Mouse (Mus musculus) testis, postnatal 14 days (tissue): ENCODE data around the gene Tbc1d2.
"Not testable (repeated sequence)": the region's sequence is repeated elsewhere in the genome, so short reads cannot be mapped to it uniquely, and the experiment has no call there.

Source experiments
- DNase-seq: peaks from one replicate; pipeline ENCODE4 v3.0.0; 2021; ENCODE audit warnings: low spot score

The Tbc1d2 gene

GRCm38 (mm10) chr4:46578796-46579346 is 71.1 kb downstream of the Tbc1d2 start:
- not testable (repeated sequence) for DNase-seq

GRCm38 (mm10) chr4:46578228-46578627 is 71.8 kb downstream of the Tbc1d2 start:
- no peak for DNase-seq

DNA sequence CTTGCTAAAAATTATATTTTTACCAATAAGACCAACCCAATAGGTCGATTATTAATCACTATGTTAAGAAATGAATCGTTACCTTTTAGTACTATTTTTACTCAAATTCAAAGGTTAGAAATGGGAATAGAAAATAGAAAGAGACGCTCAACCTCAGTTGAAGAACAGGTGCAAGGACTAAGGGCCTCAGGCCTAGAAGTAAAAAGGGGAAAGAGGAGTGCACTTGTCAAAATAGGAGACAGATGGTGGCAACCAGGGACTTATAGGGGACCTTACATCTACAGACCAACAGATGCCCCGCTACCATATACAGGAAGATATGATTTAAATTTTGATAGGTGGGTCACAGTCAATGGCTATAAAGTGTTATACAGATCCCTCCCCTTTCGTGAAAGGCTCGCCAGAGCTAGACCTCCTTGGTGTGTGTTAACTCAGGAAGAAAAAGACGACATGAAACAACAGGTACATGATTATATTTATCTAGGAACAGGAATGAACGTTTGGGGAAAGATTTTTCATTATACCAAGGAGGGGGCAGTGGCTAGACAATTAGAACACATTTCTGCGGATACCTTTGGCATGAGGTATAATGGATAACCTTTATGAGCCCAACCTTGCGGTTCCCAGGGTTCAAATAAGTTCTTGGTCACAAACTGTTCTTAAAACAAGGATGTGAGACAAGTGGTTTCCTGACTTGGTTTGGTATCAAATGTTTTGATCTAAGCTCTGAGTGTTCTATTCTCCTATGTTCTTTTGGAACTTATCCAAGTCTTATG is 74.3 kb downstream of the Tbc1d2 start:
- DNase-seq, result not testable (repeated sequence)

GRCm38 (mm10) chr4:46574841-46575240 is 75.2 kb downstream of the Tbc1d2 start:
- no peak for DNase-seq

- no peak for DNase-seq
Observed at GRCm38 (mm10) chr4:46574024-46574753, 75.8 kb downstream of the Tbc1d2 start.

DNA sequence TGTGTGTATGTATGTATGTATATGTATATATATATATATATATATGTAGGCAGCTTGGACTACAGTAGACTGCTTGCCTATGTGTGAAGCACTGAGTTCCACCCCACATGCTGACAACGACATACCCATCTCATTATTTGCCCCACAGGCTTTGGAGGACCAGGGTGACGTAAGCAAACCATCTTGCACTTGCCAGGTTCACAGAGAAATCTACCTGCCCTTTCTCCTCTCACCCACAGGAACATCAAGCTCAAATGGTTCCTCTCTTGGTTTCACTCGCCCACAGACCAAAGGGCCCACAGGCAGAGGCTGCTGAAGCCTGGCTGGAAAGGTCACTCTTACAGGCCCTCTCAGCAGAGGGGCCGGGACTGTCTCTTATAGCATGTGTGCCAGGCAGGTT is 77.4 kb downstream of the Tbc1d2 start:
- DNase-seq, result no peak

- no peak for DNase-seq
Observed at GRCm38 (mm10) chr4:46571744-46572143, 78.3 kb downstream of the Tbc1d2 start.

- peak; percentile 67 for DNase-seq
Observed at GRCm38 (mm10) chr4:46569671-46570070, 80.3 kb downstream of the Tbc1d2 start.

- DNase-seq, result no peak
Observed at GRCm38 (mm10) chr4:46568169-46568568, 81.8 kb downstream of the Tbc1d2 start.

DNA sequence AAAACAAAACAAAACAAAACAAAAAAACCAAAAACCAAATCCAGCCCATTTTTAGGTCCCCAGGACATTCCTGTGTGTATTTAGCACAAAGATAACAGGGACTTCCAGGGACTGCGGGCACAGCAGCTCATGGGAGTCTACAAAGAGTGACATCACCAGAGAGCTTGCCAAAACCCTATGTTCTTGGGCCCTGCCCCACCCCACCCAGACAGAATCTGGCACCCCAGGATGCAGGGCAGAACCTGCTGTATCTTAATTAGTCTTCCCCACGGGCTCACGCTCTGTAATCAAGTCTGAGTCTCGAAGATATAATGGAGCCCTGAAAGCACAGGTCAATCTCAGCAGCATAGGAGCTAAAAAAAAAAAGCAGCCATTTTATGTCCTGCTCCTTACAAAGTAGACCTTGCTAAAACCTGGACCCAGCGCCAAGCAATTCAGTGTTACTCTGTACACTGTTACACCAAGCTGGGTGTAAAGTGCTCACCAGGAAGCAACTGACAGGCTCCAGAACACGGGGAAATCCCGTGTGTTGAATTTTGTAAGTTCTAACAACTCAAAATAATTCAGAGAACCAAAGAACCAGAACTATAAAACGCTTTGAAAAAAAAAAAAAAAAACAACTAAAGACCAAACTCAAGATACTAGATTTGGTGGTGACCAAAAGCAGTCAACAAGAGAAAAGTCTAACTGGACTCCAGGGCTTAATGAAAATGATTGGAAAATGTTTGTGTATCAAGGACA is 82.9 kb downstream of the Tbc1d2 start:
- no peak for DNase-seq

GRCm38 (mm10) chr4:46565393-46565955 is 84.5 kb downstream of the Tbc1d2 start:
- no peak for DNase-seq

DNA sequence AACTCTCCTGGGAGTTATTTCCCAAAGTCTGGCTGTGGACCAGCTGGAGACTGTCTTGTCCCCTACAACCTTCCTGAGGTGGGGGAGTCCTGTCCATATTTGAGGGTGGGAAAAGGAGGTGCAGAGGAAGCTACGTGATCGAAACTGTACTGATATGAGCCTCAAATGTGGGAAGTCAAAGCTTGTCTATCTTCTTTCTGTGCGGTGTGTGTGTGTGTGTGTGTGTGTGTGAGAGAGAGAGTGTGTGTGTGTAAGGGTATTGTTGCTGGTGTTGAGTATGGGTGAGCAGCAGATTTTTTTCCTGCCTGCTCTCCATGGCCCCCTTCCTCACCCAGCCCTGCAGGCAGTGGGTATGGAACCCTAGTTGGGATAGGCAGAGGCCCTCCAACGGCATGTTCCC is 85.8 kb downstream of the Tbc1d2 start:
- DNase-seq, result no peak

DNA sequence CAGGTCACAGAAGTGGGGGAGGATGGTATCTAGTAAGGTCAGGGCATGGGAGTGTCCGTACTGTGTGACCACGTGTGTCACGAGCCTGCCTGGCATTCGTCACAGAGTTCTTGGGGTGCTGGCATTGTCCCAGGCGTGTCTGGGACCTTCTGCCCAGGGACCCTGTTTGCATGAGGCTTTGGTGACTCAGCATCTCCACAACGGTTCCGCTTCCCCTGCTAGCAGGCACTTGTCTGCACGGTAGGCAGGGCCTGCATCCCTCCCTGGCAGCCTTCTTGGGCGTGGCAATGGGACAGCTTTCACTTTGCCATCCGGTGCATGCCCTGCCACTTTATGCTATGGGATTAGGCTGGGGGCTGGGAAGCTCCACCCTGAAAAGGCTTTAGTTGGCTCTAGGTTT is 86.2 kb downstream of the Tbc1d2 start:
- no peak for DNase-seq

DNA sequence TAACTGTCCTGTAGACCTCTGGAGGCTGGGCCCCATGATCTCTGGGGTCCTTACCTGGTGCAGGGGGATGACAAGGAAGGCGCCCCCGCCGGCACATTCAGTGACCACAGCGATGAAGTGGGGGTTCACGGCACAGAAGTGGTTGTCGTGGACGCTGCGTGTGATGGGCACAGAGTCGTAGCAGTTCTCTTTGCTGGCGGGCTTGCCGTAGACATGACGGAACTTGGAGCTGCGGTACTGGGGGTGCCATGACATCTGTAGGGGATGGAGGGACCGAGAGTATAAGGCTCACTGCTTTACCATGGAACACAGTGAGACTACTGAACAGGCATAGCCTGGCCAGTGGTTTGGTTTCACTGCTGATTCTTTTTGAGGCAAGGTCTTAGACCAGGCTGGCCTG is 87.2 kb downstream of the Tbc1d2 start:
- DNase-seq, result no peak

- DNase-seq, result no peak
Observed at GRCm38 (mm10) chr4:46562037-46562436, 88.0 kb downstream of the Tbc1d2 start.

GRCm38 (mm10) chr4:46560069-46560705 is 89.8 kb downstream of the Tbc1d2 start:
- DNase-seq, result no peak

GRCm38 (mm10) chr4:46558672-46559667 is 91.0 kb downstream of the Tbc1d2 start:
- DNase-seq, result no peak

DNA sequence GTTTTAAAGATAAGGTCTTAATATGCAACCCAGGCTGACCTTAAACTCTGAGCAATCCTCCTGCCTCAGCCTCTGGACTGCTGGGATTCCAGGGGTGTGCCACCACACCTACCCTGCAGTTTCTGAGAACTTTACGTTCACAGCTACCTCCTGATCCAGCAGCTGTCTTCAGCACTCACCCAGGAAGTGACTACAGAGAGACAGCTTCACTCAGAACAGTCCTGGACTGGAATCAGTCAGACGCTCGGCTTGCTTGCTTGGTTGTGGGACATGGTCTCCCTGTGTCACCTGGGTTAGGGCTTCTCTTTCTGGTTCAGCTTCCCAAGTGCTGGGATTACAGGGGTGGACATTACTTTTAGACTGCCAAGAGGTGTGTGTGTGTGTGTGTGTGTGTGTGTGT is 93.1 kb downstream of the Tbc1d2 start:
- no peak for DNase-seq

DNA sequence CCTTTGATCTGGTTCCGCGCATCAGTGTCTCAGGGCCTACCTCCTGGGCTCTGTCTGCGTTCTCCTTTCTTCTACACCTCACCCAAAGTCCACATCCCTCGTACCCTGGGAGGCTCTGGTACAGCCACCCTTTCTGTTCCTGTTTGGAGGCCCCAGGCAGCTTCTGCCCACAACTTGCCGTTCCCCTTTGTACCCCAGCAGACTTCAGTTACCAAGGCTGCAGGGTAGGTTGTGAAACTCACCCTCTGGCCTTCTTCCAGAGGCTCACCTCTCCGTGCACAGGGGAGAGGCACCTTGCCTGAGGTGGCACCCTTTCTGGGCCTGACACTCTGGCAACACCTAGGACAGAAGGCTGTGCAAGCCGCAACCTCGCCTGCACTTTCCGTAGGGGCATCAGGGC is 94.2 kb downstream of the Tbc1d2 start:
- no peak for DNase-seq
